Mouse (Mus musculus) heart, postnatal 0 days (tissue): ENCODE results near the gene Nos1ap.

Source experiments
- CTCF ChIP-seq: IDR thresholded peaks from 2 replicates; pipeline ENCODE4 v1.5.1; 2016; ENCODE audit warnings: antibody characterized with exemption, control low read depth, low read depth
- EP300 ChIP-seq: IDR thresholded peaks from 2 replicates; pipeline ENCODE4 v1.6.1; 2016; ENCODE audit warnings: antibody characterized with exemption, low read depth

GRCm38 (mm10) chr1:170323001-170323400, 266.7 kb downstream of the Nos1ap start:
- TF ChIP-seq CTCF (no peak), EP300 (no peak)
